Mouse (Mus musculus) lung, adult 2 months (tissue): ENCODE measurements around the gene Akr1b8.
"Not testable (repeated sequence)": the region's sequence is repeated elsewhere in the genome, so short reads cannot be mapped to it uniquely, and the experiment has no call there.

ENCODE experiments used
- CTCF ChIP-seq: fragments of 200-500 bp; IDR thresholded peaks from 2 replicates; pipeline ENCODE4 v1.5.1; 2011; ENCODE audit warnings: mild to moderate bottlenecking, low read length, control low read depth; ENCODE audit not compliant: insufficient read depth
- POLR2A ChIP-seq: fragments of 200-500 bp; IDR thresholded peaks from 2 replicates; pipeline ENCODE4 v1.6.1; 2011; ENCODE audit warnings: low read depth, mild to moderate bottlenecking, control low read depth, low read length, borderline replicate concordance; ENCODE audit errors: extremely low read depth

GRCm38 (mm10) chr6:34413386-34413785, 59.5 kb downstream of the Akr1b8 start:
- TF ChIP-seq CTCF, POLR2A: not testable (repeated sequence)
